Mouse (Mus musculus) midbrain, embryonic 15.5 days (tissue): ENCODE results near the gene Csmd2. TPM values are rescaled to one million over a fixed set of nuclear protein-coding genes. Genes with fewer than 3 reads are reported as not detected.

ENCODE experiments used
- ATAC-seq: fragments of 200-750 bp; cut with Nextera tagmentation; replicated peaks from 2 replicates; pipeline ENCODE4 v1.8.0; 2017; ENCODE audit warnings: moderate TSS enrichment
- H3K27ac ChIP-seq: fragments of 300-500 bp; sonication (generic); 2 replicates; pipeline ENCODE4 v1.5.1; 2015; ENCODE audit warnings: mild to moderate bottlenecking, inconsistent platforms
- H3K27me3 ChIP-seq: fragments of 300-500 bp; sonication (generic); replicated peaks from 2 replicates; pipeline ENCODE4 v1.6.1; 2015; ENCODE audit warnings: inconsistent platforms
- H3K36me3 ChIP-seq: fragments of 300-500 bp; sonication (generic); replicated peaks from 2 replicates; pipeline ENCODE4 v1.6.1; 2015; ENCODE audit warnings: inconsistent platforms
- H3K4me1 ChIP-seq: fragments of 300-500 bp; sonication (generic); 2 replicates; pipeline ENCODE4 v1.6.1; 2015; ENCODE audit warnings: inconsistent platforms
- H3K4me2 ChIP-seq: fragments of 300-500 bp; sonication (generic); 2 replicates; pipeline ENCODE4 v1.6.1; 2015; ENCODE audit warnings: inconsistent platforms, mild to moderate bottlenecking, moderate library complexity
- H3K4me3 ChIP-seq: fragments of 300-500 bp; sonication (generic); 2 replicates; pipeline ENCODE4 v1.5.1; 2015; ENCODE audit warnings: mild to moderate bottlenecking, inconsistent platforms
- H3K9ac ChIP-seq: fragments of 300-500 bp; sonication (generic); 2 replicates; pipeline ENCODE4 v1.6.1; 2015; ENCODE audit warnings: mild to moderate bottlenecking, inconsistent platforms
- H3K9me3 ChIP-seq: fragments of 300-500 bp; sonication (generic); 2 replicates; pipeline ENCODE4 v1.6.1; 2016; ENCODE audit warnings: inconsistent platforms
- WGBS: fragments of 180-500 bp; shearing (Covaris S2); methylation state at CpG from one replicate; pipeline ENCODE4 v1.1.7; 2015; ENCODE audit warnings: mixed read lengths; 5-methylcytosine and 5-hydroxymethylcytosine counted together
- polyA plus RNA-seq: library from polyadenylated mRNA; unstranded; fragments of >200 nt; fragmentation: Nextera tagmentation; extraction: Ambion mirVana; gene quantifications from 2 replicates; pipeline ENCODE4 v1.2.1, GENCODE M21; 2015

Csmd2 gene
- polyA plus RNA-seq, 1 experiment from 2014 or later: 15.1 TPM

DNA sequence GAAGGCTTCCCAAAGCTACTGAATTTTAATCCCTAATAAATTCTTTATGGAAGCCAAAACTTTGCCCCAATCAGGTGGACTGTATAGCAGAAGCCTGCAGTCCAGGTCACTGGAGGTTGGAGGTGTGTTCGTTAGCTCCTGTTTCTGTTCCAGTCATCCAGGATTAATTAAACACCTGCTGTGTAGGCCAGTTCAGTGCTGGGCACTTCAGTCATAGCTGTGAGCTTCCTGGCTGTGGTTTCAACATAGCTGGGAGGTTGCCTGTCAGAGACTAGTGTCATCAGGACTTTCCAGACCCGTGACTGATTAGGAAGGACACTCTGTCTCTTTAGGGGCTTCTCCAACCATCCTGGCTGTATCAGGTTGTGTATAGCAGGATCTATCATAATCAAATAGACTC, 337.9 kb downstream of the Csmd2 start:
- H3K4me3 ChIP-seq: no peak overlapping the region
- no peak overlapping the region for H3K9ac ChIP-seq
- no peak overlapping the region for H3K4me2 ChIP-seq
- no peak overlapping the region for H3K27ac ChIP-seq
- no peaks in the 10 kb centered on the region for H3K9me3 ChIP-seq
- 0 out of 2 replicates have a peak, but pooled peaks cover 2% of the 10 kb centered on the region for H3K36me3 ChIP-seq
- H3K4me1 ChIP-seq: 0 out of 2 replicates have a peak, but pooled peaks cover 4% of the 10 kb centered on the region
- 61% methylated on average over 2 of the region's 2 CpGs for WGBS
- no peaks in the 10 kb centered on the region for H3K27me3 ChIP-seq
- no peak for ATAC-seq

DNA sequence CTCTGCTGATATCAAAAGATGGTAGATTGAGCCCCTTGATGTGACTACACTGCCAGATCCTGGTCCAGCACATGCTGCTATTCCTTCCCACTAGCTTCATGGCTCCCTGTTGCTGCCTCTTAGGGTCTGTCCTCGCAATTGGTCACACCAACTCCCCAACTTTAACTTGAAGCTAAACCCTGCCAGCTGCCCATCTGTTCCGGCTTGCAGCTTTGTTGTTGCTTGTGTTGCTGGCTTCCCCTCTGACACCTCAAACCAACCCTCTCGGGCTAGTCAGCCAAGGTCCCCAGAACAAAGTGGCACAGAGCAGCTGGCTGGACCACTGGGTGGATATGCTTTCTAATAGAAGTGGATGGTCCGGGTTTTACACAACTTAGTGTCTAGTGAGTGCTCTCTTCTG, 339.1 kb downstream of the Csmd2 start:
- 72% methylated on average over 4 of the region's 4 CpGs for WGBS
- 0 out of 2 replicates have a peak, but pooled peaks cover 6% of the 10 kb centered on the region for H3K4me1 ChIP-seq
- H3K9ac ChIP-seq: no peak overlapping the region
- ATAC-seq: no peak
- no peak overlapping the region for H3K4me3 ChIP-seq
- H3K4me2 ChIP-seq: no peak overlapping the region
- H3K27ac ChIP-seq: no peak overlapping the region
- 0 out of 2 replicates have a peak, but pooled peaks cover 2% of the 10 kb centered on the region for H3K36me3 ChIP-seq
- no peaks in the 10 kb centered on the region for H3K9me3 ChIP-seq
- no peaks in the 10 kb centered on the region for H3K27me3 ChIP-seq

DNA sequence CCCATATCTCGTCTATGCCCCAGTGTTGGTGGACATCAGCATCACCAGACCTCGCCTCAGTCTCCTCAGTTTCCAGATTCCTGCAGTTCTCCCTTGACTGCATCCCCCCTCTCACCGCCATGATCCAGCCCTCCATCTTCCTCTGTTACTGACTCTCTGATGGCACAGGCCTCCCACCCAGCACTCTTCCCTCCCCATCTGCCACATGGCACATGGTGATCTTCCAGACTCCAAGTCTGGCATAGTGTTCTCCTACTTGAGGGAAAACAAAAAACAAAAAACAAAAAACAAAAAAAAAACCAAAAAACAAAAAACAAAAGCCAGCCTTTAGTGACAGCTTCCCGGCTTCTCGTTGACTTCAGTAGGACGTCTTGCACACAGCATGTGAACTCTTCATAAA, 339.8 kb downstream of the Csmd2 start:
- no peak overlapping the region for H3K27ac ChIP-seq
- no peak overlapping the region for H3K4me2 ChIP-seq
- H3K27me3 ChIP-seq: no peaks in the 10 kb centered on the region
- H3K9ac ChIP-seq: no peak overlapping the region
- 0 out of 2 replicates have a peak, but pooled peaks cover 6% of the 10 kb centered on the region for H3K4me1 ChIP-seq
- H3K9me3 ChIP-seq: no peaks in the 10 kb centered on the region
- WGBS: 88% methylated on average over 6 of the region's 6 CpGs
- H3K36me3 ChIP-seq: no peaks in the 10 kb centered on the region
- ATAC-seq: no peak
- no peak overlapping the region for H3K4me3 ChIP-seq

GRCm38 (mm10) chr4:128330519-128330918, 342.9 kb downstream of the Csmd2 start:
- 52% methylated on average over 9 of the region's 9 CpGs for WGBS
- no peak overlapping the region for H3K4me3 ChIP-seq
- H3K9ac ChIP-seq: no peak overlapping the region
- no peak overlapping the region for H3K4me2 ChIP-seq
- no peak for ATAC-seq
- H3K27me3 ChIP-seq: no peaks in the 10 kb centered on the region
- 0 out of 2 replicates have a peak, but pooled peaks cover 6% of the 10 kb centered on the region for H3K4me1 ChIP-seq
- H3K9me3 ChIP-seq: no peaks in the 10 kb centered on the region
- H3K27ac ChIP-seq: 0 out of 2 replicates have a peak overlapping the region, but pooled peaks have one; percentile 5
- H3K36me3 ChIP-seq: no peaks in the 10 kb centered on the region

GRCm38 (mm10) chr4:128340457-128340856, 352.8 kb downstream of the Csmd2 start:
- Histone ChIP-seq H3K4me2 (no peak overlapping the region), H3K36me3 (peaks cover 4% of the 10 kb centered on the region; the same call in 1 of the 2 replicates), H3K27ac (no peak overlapping the region), H3K4me1 (no peaks in the 10 kb centered on the region), H3K9ac (no peak overlapping the region), H3K9me3 (no peaks in the 10 kb centered on the region), H3K27me3 (no peaks in the 10 kb centered on the region), H3K4me3 (no peak overlapping the region)
- WGBS: 92% methylated on average over 7 of the region's 7 CpGs
- no peak for ATAC-seq

DNA sequence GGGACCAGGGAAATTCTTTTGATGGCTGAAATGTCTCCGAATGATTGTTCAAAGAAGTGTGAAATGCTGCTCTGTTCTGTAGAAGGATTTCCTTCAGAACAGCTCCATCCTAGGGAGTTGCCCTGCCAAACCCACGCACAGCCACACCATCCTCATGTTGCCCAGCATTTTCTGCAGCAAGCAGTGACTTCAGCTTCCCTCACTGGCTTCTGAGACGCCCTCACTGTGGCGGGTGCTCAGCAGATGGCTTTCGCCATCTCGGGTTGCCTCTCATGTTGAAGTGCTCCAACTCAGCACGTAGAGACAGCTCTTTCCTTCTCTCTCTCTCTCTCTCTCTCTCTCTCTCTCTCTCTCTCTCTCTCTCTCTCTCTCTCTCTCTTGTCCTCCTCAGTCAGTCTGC, 353.7 kb downstream of the Csmd2 start:
- H3K9me3 ChIP-seq: no peaks in the 10 kb centered on the region
- no peak overlapping the region for H3K4me3 ChIP-seq
- H3K27me3 ChIP-seq: no peaks in the 10 kb centered on the region
- H3K36me3 ChIP-seq: peaks cover 4% of the 10 kb centered on the region; the same call in 1 of the 2 replicates
- 73% methylated on average over 7 of the region's 7 CpGs for WGBS
- H3K4me1 ChIP-seq: no peaks in the 10 kb centered on the region
- no peak overlapping the region for H3K9ac ChIP-seq
- no peak overlapping the region for H3K27ac ChIP-seq
- ATAC-seq: no peak
- no peak overlapping the region for H3K4me2 ChIP-seq

GRCm38 (mm10) chr4:128342208-128342607, 354.6 kb downstream of the Csmd2 start:
- Histone ChIP-seq H3K27me3 (no peaks in the 10 kb centered on the region), H3K36me3 (peaks cover 4% of the 10 kb centered on the region; the same call in 1 of the 2 replicates), H3K4me2 (no peak overlapping the region), H3K4me3 (no peak overlapping the region), H3K4me1 (no peaks in the 10 kb centered on the region), H3K9me3 (no peaks in the 10 kb centered on the region), H3K9ac (no peak overlapping the region), H3K27ac (no peak overlapping the region)
- 84% methylated on average over 1 of the region's 1 CpGs for WGBS
- ATAC-seq: no peak

- 85% methylated on average over 11 of the region's 11 CpGs for WGBS
- no peak for ATAC-seq
- H3K4me3 ChIP-seq: no peak overlapping the region
Measured at GRCm38 (mm10) chr4:128358751-128359150, 371.1 kb downstream of the Csmd2 start.

DNA sequence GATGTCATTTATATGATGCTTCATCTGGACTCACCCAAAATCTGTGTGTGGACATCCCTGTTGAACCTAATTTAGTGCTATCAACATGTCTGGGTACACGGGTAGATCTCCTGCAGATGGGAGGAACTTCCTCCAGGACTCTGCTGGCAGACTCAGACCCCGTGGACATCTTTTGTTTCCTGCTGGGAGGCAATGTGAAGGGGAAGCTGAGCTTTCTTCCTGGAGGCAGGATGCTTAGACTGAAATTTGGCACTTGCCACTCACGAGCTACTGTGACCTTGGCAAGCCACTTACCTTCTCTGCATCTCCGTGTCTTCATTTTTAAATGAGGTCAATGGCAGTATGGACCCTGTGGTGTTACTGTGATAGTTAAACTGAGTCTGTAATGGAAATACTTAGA, 378.2 kb downstream of the Csmd2 start:
- Histone ChIP-seq H3K36me3 (0 out of 2 replicates have a peak, but pooled peaks cover 10% of the 10 kb centered on the region), H3K9me3 (no peaks in the 10 kb centered on the region), H3K9ac (no peak overlapping the region), H3K27ac (no peak overlapping the region), H3K4me3 (no peak overlapping the region), H3K4me1 (no peaks in the 10 kb centered on the region), H3K27me3 (no peaks in the 10 kb centered on the region), H3K4me2 (no peak overlapping the region)
- WGBS: 73% methylated on average over 4 of the region's 4 CpGs
- ATAC-seq: no peak

More at GRCm38 (mm10) chr4:128358751-128359150, 371.1 kb downstream of the Csmd2 start:
- Histone ChIP-seq H3K27ac (no peak overlapping the region), H3K9ac (no peak overlapping the region), H3K4me1 (no peaks in the 10 kb centered on the region), H3K27me3 (no peaks in the 10 kb centered on the region), H3K36me3 (no peaks in the 10 kb centered on the region), H3K9me3 (no peaks in the 10 kb centered on the region), H3K4me2 (no peak overlapping the region)

DNA sequence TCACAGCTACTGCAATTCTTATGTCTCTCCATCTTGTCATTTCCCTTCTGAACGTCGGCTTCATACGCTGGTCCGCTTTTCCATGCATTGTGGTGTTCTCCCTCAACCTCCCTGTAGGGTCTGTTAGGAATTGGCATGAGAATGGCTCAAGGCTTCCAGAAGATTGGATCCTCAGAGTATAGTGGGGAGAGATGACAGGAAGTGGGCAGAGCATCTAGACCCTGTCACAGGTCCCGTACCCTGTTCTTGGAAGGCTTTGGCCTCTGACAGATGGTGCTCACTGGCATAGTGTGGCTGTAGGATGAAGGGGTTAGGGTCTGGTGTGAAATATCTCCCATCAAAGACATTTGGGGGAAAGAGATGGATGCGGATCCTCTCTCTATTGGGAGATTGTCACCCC, 380.4 kb downstream of the Csmd2 start:
- Histone ChIP-seq H3K4me2 (no peak overlapping the region), H3K9ac (no peak overlapping the region), H3K4me1 (no peaks in the 10 kb centered on the region), H3K27ac (no peak overlapping the region), H3K9me3 (no peaks in the 10 kb centered on the region), H3K4me3 (no peak overlapping the region), H3K36me3 (0 out of 2 replicates have a peak, but pooled peaks cover 10% of the 10 kb centered on the region), H3K27me3 (no peaks in the 10 kb centered on the region)
- no peak for ATAC-seq
- 96% methylated on average over 6 of the region's 6 CpGs for WGBS

DNA sequence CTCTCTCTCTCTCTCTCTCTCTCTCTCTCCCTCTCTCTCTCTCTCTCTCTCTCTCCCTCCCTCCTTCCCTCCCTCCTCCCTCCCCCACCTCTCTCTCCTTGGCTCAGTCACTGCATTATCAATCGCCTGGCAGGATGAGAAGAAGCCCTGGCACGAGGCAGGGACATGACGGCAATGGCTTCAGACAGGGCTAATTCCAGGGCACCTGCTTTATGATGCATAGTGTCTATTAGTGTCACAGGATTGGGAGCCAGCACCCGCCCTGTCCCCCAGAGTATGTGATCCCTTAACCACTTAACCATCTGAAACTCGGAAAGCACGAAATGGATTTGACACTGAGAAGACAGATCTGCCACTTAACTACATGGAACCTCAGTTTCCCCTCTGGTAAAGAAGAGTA, 384.1 kb downstream of the Csmd2 start:
- H3K36me3 ChIP-seq: 0 out of 2 replicates have a peak, but pooled peaks cover 10% of the 10 kb centered on the region
- no peaks in the 10 kb centered on the region for H3K9me3 ChIP-seq
- no peaks in the 10 kb centered on the region for H3K4me1 ChIP-seq
- no peak overlapping the region for H3K4me2 ChIP-seq
- no peak overlapping the region for H3K27ac ChIP-seq
- H3K27me3 ChIP-seq: no peaks in the 10 kb centered on the region
- no peak overlapping the region for H3K9ac ChIP-seq
- ATAC-seq: no peak
- WGBS: 62% methylated on average over 6 of the region's 6 CpGs
- no peak overlapping the region for H3K4me3 ChIP-seq

DNA sequence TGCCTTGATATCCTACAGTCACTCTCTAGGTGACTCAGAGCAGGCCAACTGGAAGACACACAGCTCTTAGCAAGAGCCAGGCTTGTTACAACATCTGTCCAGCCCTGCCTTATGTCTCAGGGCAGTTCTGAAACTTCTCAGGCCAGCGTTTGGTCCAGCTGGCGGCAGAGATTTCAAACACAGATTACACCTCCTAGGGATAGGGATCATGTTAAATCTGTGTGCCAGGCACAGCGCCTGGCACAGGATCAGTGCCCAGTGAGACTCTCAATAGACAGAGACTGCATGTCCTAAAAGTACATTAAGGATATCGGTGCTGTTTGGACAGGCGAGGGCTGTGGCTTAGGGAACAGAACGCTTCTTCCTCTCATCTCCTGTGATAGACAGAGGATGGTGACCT, 385.5 kb downstream of the Csmd2 start:
- H3K27me3 ChIP-seq: no peaks in the 10 kb centered on the region
- H3K4me2 ChIP-seq: no peak overlapping the region
- ATAC-seq: no peak
- 0 out of 2 replicates have a peak, but pooled peaks cover 10% of the 10 kb centered on the region for H3K36me3 ChIP-seq
- no peak overlapping the region for H3K27ac ChIP-seq
- no peaks in the 10 kb centered on the region for H3K9me3 ChIP-seq
- no peaks in the 10 kb centered on the region for H3K4me1 ChIP-seq
- WGBS: 86% methylated on average over 6 of the region's 6 CpGs
- H3K4me3 ChIP-seq: no peak overlapping the region
- no peak overlapping the region for H3K9ac ChIP-seq

GRCm38 (mm10) chr4:128374051-128374450, 386.4 kb downstream of the Csmd2 start:
- no peak for ATAC-seq
- WGBS: 86% methylated on average over 5 of the region's 5 CpGs

More at GRCm38 (mm10) chr4:128374051-128374450, 386.4 kb downstream of the Csmd2 start:
- no peak overlapping the region for H3K27ac ChIP-seq
- H3K36me3 ChIP-seq: 0 out of 2 replicates have a peak, but pooled peaks cover 6% of the 10 kb centered on the region
- H3K4me2 ChIP-seq: no peak overlapping the region
- no peaks in the 10 kb centered on the region for H3K27me3 ChIP-seq
- H3K4me3 ChIP-seq: no peak overlapping the region
- no peaks in the 10 kb centered on the region for H3K9me3 ChIP-seq
- H3K4me1 ChIP-seq: no peaks in the 10 kb centered on the region
- H3K9ac ChIP-seq: no peak overlapping the region
